Mouse (Mus musculus) kidney, adult 2 months (tissue): ENCODE results near the gene Gstp2. TPM values are rescaled to one million over a fixed set of nuclear protein-coding genes. Genes with fewer than 3 reads are reported as not detected.
A peak's percentile ranks its signal among the peaks of the same experiment; 100 is the strongest.

Source experiments
- DNase-seq: peaks from one replicate; pipeline ENCODE4 v3.0.0; 2021
- H3K27ac ChIP-seq: fragments of 200-500 bp; 2 replicates; pipeline ENCODE4 v1.5.1; 2012; ENCODE audit warnings: low read depth, low read length, control low read depth, inconsistent platforms; ENCODE audit not compliant: insufficient read depth
- H3K27me3 ChIP-seq: fragments of 200-500 bp; replicated peaks from 2 replicates; pipeline ENCODE4 v1.6.1; 2012; ENCODE audit warnings: mild to moderate bottlenecking, moderate library complexity, low read length, inconsistent platforms; ENCODE audit not compliant: control insufficient read depth, insufficient read depth
- H3K36me3 ChIP-seq: fragments of 200-500 bp; 2 replicates; pipeline ENCODE4 v1.6.1; 2012; ENCODE audit warnings: mild to moderate bottlenecking, moderate library complexity, low read length, inconsistent platforms; ENCODE audit not compliant: control insufficient read depth, insufficient read depth
- H3K4me1 ChIP-seq: fragments of 200-500 bp; 2 replicates; pipeline ENCODE4 v1.6.1; 2011; ENCODE audit warnings: low read length; ENCODE audit not compliant: control insufficient read depth, insufficient read depth
- H3K4me3 ChIP-seq: fragments of 200-500 bp; 2 replicates; pipeline ENCODE4 v1.5.1; 2011; ENCODE audit warnings: mild to moderate bottlenecking, low read depth, low read length, control low read depth; ENCODE audit not compliant: insufficient read depth
- CTCF ChIP-seq: fragments of 200-500 bp; conservative IDR thresholded peaks from 2 replicates; pipeline ENCODE4 v1.5.1; 2011; ENCODE audit warnings: low read depth, mild to moderate bottlenecking, control low read depth, low read length, moderate library complexity, mixed read lengths; ENCODE audit not compliant: insufficient read depth, insufficient read length
- POLR2A ChIP-seq: fragments of 200-500 bp; IDR thresholded peaks from one replicate; pipeline ENCODE4 v1.6.1; 2011; ENCODE audit warnings: low read depth, low read length, control low read depth
- WGBS: fragments of 180-500 bp; shearing (Covaris S2); methylation state at CpG from one replicate; pipeline ENCODE4 v1.1.7; 2018; 5-methylcytosine and 5-hydroxymethylcytosine counted together
- polyA plus RNA-seq: library from polyadenylated mRNA; depleted of rRNA; stranded (reverse); fragments of >200 nt; gene quantifications from 2 replicates; pipeline ENCODE4 v1.2.3, GENCODE M21; 2012; rRNA removed

The Gstp2 gene
- polyA plus RNA-seq, 1 experiment = 11.5 TPM

DNA sequence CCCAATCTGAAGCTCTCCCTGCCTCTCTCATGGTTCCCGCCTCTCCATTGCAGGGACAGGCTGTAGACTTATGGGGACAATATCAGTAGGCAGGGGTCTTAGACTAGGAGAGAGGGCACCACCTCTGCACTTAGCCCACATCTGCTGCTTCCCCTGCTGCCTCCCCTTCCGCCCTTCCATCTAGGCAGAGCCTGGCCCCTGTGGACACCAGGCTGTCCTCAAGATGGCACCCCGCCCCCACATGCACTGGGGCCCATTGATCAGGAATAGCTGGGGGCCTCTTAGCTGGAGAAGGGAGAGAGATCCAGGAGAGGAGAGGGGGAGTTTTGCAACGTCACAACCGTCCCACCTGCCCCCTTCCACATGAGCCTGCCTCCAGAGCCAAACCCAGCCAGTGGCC, 53.4 kb downstream of the Gstp2 start, which contains the start of gene Tbx10:
Gene Tbx10, plus strand, starts transcription at position 337 of the 400 bp plus-strand sequence.
- 61% methylated on average over 5 of the region's 5 CpGs for WGBS

DNA sequence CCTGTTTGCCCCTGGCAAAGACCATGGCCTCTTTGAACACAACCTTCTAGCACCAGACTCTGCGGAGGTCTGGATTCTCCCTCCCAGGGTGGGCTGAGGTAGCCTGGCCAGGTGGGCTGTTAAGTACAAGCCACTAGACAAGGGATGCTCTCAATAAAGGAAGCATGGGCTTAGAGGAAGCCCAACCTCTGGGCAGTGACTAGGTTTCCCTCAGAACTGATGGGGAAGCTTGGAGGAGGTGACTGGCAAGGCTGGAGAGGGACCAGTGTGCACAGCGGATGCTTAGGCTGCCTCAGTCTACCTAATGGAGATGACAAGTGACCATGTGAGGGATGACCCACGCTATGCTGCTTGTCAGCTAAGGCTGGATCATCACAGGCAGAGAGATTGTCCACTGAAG, 53.9 kb downstream of the Gstp2 start:
- DNase-seq = peak; percentile 59
- Histone ChIP-seq H3K27me3 (no peaks in the 10 kb centered on the region), H3K4me1 (peaks cover 8% of the 10 kb centered on the region), H3K27ac (no peak overlapping the region), H3K4me3 (no peak overlapping the region), H3K36me3 (no peaks in the 10 kb centered on the region; the same call in 1 of the 2 replicates)
- TF ChIP-seq POLR2A (peak; percentile 44), CTCF (no peak)
- WGBS = 75% methylated on average over 3 of the region's 3 CpGs

More for the DNA sequence above, 53.4 kb downstream of the Gstp2 start, which contains the start of gene Tbx10:
- TF ChIP-seq POLR2A (no peak), CTCF (no peak)
- H3K27me3 ChIP-seq = no peaks in the 10 kb centered on the region
- DNase-seq = peak; percentile 47
- H3K4me1 ChIP-seq = peaks cover 13% of the 10 kb centered on the region
- H3K27ac ChIP-seq = no peak within 1 kb of the TSS
- no peak within 1 kb of the TSS for H3K4me3 ChIP-seq
- no peaks in the 10 kb centered on the region; the same call in 1 of the 2 replicates for H3K36me3 ChIP-seq

DNA sequence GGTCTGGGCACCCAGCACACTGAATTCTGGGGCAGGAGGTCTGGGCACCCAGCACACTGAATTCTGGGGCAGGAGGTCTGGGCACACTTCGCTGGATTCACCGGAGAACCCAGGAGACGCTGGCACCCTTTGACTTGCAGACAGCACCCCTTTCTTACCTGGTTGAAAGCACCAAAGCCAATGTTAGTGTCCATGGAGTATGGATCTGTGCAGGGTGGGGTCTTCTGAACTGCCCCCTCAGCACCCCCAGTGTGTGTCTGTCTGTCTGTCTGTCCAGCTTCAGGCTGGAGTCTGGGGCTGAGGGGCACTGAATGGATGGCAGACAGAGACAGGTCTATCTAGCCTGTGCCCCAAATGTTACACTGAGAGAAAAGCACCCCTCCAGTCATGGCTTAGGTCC, 54.3 kb downstream of the Gstp2 start:
- Histone ChIP-seq H3K4me1 (peaks cover 4% of the 10 kb centered on the region), H3K4me3 (no peak overlapping the region), H3K27me3 (no peaks in the 10 kb centered on the region), H3K27ac (no peak overlapping the region), H3K36me3 (no peaks in the 10 kb centered on the region; the same call in 1 of the 2 replicates)
- peak; percentile 57 for DNase-seq
- 79% methylated on average over 3 of the region's 3 CpGs for whole genome bisulfite sequencing
- TF ChIP-seq CTCF (no peak), POLR2A (no peak)

DNA sequence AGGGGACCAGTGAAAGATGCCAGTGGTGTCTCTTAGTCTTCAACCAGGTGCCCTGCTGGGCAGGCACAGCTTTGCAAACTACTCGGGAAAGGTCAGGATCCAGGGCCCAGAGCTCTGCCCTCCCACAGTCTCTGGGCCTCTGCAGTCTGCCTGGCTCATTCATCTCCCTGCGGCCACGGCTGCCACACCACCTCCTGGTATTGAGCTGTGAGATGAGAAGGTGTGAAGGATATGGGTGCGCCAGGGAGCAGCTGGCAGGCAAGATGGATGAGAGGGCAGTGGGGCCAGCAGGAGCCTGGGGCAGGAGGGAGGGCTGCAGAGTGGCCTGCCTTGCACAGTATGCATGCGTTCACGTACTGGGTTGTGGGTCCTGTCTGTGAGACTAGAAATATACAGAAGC, 55.0 kb downstream of the Gstp2 start:
- 55% methylated on average over 6 of the region's 6 CpGs for WGBS
- Histone ChIP-seq H3K4me3 (no peak overlapping the region), H3K27me3 (no peaks in the 10 kb centered on the region), H3K27ac (no peak overlapping the region), H3K36me3 (no peaks in the 10 kb centered on the region; the same call in 1 of the 2 replicates), H3K4me1 (peaks cover 3% of the 10 kb centered on the region; the same call in 1 of the 2 replicates)
- peak; percentile 49 for DNase-seq
- peak; percentile 53 for TF ChIP-seq POLR2A
- TF ChIP-seq CTCF = no peak

Other genes starting within 250 kb of the Gstp2 start
- gene Chka, start 194.2 kb downstream of the Gstp2 start, polyA plus RNA-seq = 65.0 and 72.0 TPM in 2 replicates
- 69.2 and 71.2 TPM in 2 replicates for gene Tcirg1, start 138.9 kb downstream of the Gstp2 start, polyA plus RNA-seq
- 678 and 742 TPM in 2 replicates for gene Ndufs8, start 133.2 kb downstream of the Gstp2 start, polyA plus RNA-seq
- 17.4 and 19.4 TPM in 2 replicates for gene Aldh3b1, start 116.2 kb downstream of the Gstp2 start, polyA plus RNA-seq
- gene Unc93b1, start 110.8 kb downstream of the Gstp2 start, polyA plus RNA-seq = 52.3 and 55.7 TPM in 2 replicates
- gene Aldh3b3, start 87.4 kb downstream of the Gstp2 start, polyA plus RNA-seq = 4.7 and 9.2 TPM in 2 replicates
- 2.6 and 3.9 TPM in 2 replicates for gene Aldh3b2, start 73.7 kb downstream of the Gstp2 start, polyA plus RNA-seq
- 1,670 and 2,218 TPM in 2 replicates for gene Acy3, start 59.5 kb downstream of the Gstp2 start, polyA plus RNA-seq
- gene Tbx10, start 53.3 kb downstream of the Gstp2 start, polyA plus RNA-seq = 0.31 and 0.75 TPM in 2 replicates
- 19.9 and 20.9 TPM in 2 replicates for gene Nudt8, start 45.4 kb downstream of the Gstp2 start, polyA plus RNA-seq
- gene Gm49405, start 45.4 kb downstream of the Gstp2 start, polyA plus RNA-seq = 1.2 and 1.7 TPM in 2 replicates
- gene Doc2g, start 42.7 kb downstream of the Gstp2 start, polyA plus RNA-seq = 5.1 and 5.5 TPM in 2 replicates
- gene Ndufv1, start 33.2 kb downstream of the Gstp2 start, polyA plus RNA-seq = 471 and 532 TPM in 2 replicates
- 686 and 745 TPM in 2 replicates for gene Gstp1, start 8.0 kb downstream of the Gstp2 start, polyA plus RNA-seq
- 0.72 and 2.3 TPM in 2 replicates for gene Gstp3, start 13.5 kb upstream of the Gstp2 start, polyA plus RNA-seq
- gene Cabp2, start 35.6 kb upstream of the Gstp2 start, polyA plus RNA-seq = 0.66 and 0.92 TPM in 2 replicates
- 134 and 138 TPM in 2 replicates for gene Cdk2ap2, start 51.2 kb upstream of the Gstp2 start, polyA plus RNA-seq
- gene Pitpnm1, start 54.0 kb upstream of the Gstp2 start, polyA plus RNA-seq = 41.6 and 46.3 TPM in 2 replicates
- gene Aip, start 79.8 kb upstream of the Gstp2 start, polyA plus RNA-seq = 80.5 and 96.2 TPM in 2 replicates
- gene Gpr152, start 93.8 kb upstream of the Gstp2 start, polyA plus RNA-seq = 0.03 and 0.05 TPM in 2 replicates
- 0.12 and 0.20 TPM in 2 replicates for gene Cabp4, start 98.0 kb upstream of the Gstp2 start, polyA plus RNA-seq
- gene Coro1b, start 102.6 kb upstream of the Gstp2 start, polyA plus RNA-seq = 176 and 181 TPM in 2 replicates
- gene Ptprcap, start 107.6 kb upstream of the Gstp2 start, polyA plus RNA-seq = 4.7 and 20.0 TPM in 2 replicates
- gene Rps6kb2, start 117.3 kb upstream of the Gstp2 start, polyA plus RNA-seq = 41.0 and 41.8 TPM in 2 replicates
- 3.8 and 4.0 TPM in 2 replicates for gene Carns1, start 129.5 kb upstream of the Gstp2 start, polyA plus RNA-seq
- 2.3 and 9.1 TPM in 2 replicates for gene Tbc1d10c, start 145.3 kb upstream of the Gstp2 start, polyA plus RNA-seq
- gene Ppp1ca, start 146.0 kb upstream of the Gstp2 start, polyA plus RNA-seq = 484 and 509 TPM in 2 replicates
- gene Rad9a, start 155.6 kb upstream of the Gstp2 start, polyA plus RNA-seq = 18.4 and 19.2 TPM in 2 replicates
- gene Clcf1, start 168.2 kb upstream of the Gstp2 start, polyA plus RNA-seq = 13.6 TPM in 2 replicates
- 3.4 TPM in 1 of 2 replicates, not detected in the other for gene AC109138.7, start 168.3 kb upstream of the Gstp2 start, polyA plus RNA-seq
- 96.1 and 99.8 TPM in 2 replicates for gene Pold4, start 185.9 kb upstream of the Gstp2 start, polyA plus RNA-seq
- gene Ssh3, start 223.2 kb upstream of the Gstp2 start, polyA plus RNA-seq = 39.0 and 61.4 TPM in 2 replicates
- gene Ankrd13d, start 237.1 kb upstream of the Gstp2 start, polyA plus RNA-seq = 4.2 and 5.1 TPM in 2 replicates